Mouse (Mus musculus): Measurements from ENCODE around the gene Gmpr2.
A peak's percentile ranks its signal among the peaks of the same experiment; 100 is the strongest.

Gmpr2 gene

DNA sequence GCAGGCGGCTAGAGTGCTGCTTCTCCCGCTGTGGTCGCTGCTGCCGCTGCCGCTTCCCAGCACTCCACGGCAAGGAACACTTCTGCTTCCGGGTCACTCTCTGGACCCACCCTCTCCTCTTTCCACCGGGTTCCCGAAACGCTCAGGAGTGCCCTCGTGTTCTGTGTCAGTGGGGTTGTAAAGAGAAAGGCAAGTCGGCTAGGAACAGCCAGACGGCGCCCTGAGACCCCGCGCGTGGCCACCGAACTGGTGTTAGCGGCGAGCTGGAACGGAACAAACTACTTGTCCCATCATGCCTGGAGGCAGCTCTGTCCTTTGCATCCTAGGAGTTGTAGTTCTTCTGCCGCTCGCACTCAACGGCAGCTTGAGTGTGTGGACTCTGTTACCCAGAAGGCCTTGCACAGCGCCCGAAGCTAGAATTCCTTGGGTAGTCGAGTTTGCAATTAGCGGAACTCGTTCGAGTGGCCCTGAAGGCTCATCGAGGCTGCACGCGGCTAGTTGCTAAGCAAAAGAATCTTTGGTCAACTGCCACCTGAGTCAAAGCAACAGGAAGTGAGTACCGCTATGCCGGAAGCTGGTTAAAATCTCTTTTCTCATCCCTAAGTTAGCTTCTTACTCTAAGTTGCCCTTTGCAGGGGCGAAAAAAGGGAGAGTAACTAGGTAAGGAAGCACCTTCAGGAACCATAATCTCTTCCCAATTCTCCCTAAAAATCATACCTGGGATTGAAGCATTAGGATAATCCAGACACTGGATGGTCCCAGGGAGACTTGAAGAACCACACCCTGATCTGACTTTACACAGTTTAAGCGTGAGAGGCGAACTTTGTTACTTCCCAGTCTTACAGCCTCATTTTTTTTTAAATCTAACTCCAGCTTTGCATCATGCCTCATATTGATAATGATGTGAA is at the start of gene Gmpr2, which contains the start of gene Nedd8:
TSS of gene Gmpr2 (plus strand) at position 109 of the 908 bp plus-strand sequence.
TSS of gene Nedd8 (minus strand) at position 292 of the 908 bp plus-strand sequence.
- DNase-seq (ENCODE audit: low spot score), result peak; percentile 94

GRCm38 (mm10) chr14:55628077-55628827 is 43.5 kb upstream of the Gmpr2 start:
- no peak for DNase-seq (ENCODE audit: low spot score)

GRCm38 (mm10) chr14:55629312-55629711 is 42.4 kb upstream of the Gmpr2 start:
- DNase-seq (ENCODE audit: low spot score), result no peak

- peak; percentile 14 for DNase-seq (ENCODE audit: low spot score)
Observed at GRCm38 (mm10) chr14:55634874-55635522, 36.7 kb upstream of the Gmpr2 start.

- peak; percentile 89 for DNase-seq (ENCODE audit: low spot score)
Observed at GRCm38 (mm10) chr14:55635523-55636007, 36.2 kb upstream of the Gmpr2 start, which contains the start of gene Ipo4. Gene Ipo4, minus strand, starts transcription at chr14:55635957.

DNA sequence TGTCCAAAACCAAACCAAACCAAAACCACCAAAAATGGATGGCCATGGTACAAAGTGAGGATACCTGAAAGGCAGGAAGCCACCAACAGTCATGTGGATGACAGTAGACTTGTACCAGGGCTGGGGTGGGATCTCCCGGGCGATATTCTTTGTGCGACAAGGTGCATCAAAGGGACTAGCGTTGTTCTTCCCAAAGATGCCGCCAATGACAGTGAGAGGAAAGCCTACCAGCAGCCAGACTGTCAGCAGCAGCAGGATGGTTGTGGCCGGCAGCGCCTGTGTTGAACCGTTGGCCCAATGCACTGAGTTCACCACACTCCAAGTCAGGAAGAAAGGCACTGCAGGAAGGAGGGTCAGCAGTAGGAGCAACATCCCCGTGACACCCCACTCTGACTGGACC is 33.9 kb upstream of the Gmpr2 start, which contains the start of gene Gm49378:
TSS of gene Gm49378 (minus strand) at position 101 of the 400 bp plus-strand sequence.
- DNase-seq (ENCODE audit: low spot score), result no peak

GRCm38 (mm10) chr14:55640816-55641215 is 30.9 kb upstream of the Gmpr2 start:
- DNase-seq (ENCODE audit: low spot score), result no peak

- no peak for DNase-seq (ENCODE audit: low spot score)
Observed at GRCm38 (mm10) chr14:55641291-55641690, 30.4 kb upstream of the Gmpr2 start.

DNA sequence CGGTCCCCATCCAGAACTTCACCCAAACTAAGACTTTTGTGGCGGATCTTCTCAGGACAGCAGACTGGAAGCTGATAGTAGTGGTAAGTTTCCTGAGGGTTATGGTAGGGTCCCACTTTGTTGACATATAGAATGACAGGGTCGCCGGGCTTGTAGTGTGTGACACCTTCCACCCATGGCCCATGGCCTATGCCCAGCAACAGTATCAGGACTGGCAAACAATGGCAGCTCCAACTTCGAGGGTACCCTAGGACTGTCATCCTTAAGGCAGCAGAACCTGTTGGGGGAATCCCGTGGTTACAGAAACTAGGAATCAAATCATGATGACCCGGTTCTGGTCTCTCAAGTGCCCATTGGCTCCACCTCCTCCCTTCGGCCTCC is 29.1 kb upstream of the Gmpr2 start:
- DNase-seq (ENCODE audit: low spot score), result no peak

DNA sequence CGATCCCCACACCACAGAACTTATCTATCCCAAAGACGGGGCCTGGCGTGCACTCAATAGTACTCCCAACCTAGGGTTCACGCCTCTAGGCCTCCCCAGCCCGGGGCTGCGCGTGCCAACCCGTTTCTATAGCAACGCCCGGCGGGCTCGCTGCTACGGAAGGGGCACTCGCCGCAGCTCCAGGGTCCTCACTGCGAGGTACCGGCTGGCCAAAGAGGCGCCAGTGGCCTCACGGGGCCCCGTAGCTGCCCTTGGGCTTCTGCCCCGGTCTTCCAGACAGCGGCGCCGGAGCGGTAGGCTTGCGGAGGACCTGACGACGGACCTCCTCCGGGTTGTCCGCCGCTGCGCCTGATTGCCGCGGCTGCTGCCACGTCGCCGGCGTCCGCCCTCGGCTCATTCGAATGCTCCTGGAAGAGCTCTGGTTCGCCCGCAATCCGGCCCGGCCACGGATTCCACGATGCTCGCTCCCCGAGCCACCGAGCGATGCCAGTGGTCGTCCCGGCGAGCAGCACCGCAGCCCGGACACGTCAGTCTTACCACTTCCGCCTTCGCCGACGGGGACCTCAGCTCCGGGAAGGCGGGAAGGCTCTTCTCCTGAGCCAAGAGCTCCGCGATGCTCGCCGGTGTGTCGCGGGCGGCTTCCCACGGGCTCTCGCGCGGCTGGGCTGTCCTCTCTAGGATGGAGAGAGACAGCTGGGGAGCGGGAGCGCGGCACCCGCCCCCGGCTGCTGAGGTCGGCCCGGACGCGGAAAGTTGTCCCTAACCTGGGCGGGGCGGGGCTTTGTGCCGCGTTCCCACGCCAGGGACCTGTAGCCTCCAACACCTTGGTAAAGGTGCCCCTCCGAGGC is 28.5 kb upstream of the Gmpr2 start, which contains the start of gene Tm9sf1:
TSS of gene Tm9sf1 (minus strand) at position 747 of the 848 bp plus-strand sequence.
- DNase-seq (ENCODE audit: low spot score), result peak; percentile 70

- peak; percentile 12 for DNase-seq (ENCODE audit: low spot score)
Observed at GRCm38 (mm10) chr14:55644261-55644888, 27.4 kb upstream of the Gmpr2 start.

DNA sequence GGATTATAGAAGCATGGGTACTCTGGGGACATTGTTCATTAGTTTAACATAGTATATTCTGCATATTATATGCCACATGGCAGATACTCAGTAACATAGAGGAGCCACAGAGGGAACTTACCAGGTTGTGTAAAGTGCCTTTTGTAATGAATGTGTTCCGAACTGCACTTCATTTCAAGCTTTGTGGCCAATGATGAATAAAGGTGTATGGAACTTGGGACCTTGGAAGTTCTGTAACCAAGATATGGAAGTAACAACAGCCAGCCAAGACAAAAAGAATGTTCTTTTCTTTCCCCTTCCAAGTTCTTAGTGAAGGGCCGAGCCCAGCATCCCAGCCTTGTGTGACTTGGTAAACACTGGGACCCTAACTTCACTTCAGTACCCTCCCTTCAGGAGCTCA is 21.9 kb upstream of the Gmpr2 start, which contains the start of gene Tssk4:
TSS of gene Tssk4 (plus strand) at position 301 of the 400 bp plus-strand sequence.
- no peak for DNase-seq (ENCODE audit: low spot score)

- no peak for DNase-seq (ENCODE audit: low spot score)
Observed at GRCm38 (mm10) chr14:55651528-55651927, 20.2 kb upstream of the Gmpr2 start.

GRCm38 (mm10) chr14:55656935-55657334 is 14.8 kb upstream of the Gmpr2 start:
- DNase-seq (ENCODE audit: low spot score), result no peak

GRCm38 (mm10) chr14:55658011-55658410 is 13.7 kb upstream of the Gmpr2 start:
- no peak for DNase-seq (ENCODE audit: low spot score)

- peak; percentile 77 for DNase-seq (ENCODE audit: low spot score)
Observed at GRCm38 (mm10) chr14:55659960-55660573, 11.7 kb upstream of the Gmpr2 start, which contains the start of gene Mdp1. Gene Mdp1, minus strand, starts transcription at chr14:55660508.

DNA sequence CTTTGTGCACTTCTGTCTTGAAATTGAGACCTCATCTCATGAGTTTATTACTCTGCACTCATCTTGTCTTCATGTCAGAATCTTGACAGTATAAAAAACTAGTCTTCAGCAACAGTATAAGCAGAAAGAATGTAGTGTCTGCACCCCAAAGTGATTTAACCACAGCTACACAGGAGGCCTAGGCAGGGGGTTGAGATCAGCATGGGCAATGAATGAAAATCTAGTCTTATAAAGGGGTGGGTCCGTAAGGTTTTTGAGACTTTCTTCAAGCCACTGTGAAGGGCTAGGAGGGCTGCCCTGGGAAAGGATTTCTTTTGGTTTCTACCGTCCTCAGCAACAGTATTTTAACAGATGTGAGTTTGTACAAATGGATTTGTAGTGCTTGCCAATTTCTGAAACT is 11.1 kb upstream of the Gmpr2 start:
- DNase-seq (ENCODE audit: low spot score), result no peak

DNA sequence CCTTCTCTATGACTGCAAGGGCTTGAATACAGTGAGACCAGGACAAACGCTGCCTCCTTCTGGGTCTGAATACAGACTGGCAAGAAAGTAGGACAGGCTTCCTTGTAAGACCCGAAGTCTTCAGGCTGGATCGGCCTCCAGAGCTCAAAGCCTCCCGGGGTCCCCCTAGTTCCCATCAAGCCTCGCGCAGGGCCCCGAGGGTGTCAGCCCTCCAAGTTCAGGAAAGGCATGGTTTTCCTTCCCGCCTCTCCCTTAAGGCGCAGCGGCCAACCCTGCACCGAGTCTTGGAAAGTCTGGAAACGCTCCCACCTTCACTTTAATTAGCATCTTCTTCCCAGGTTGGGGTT is 282 bp upstream of the Gmpr2 start:
- no peak for DNase-seq (ENCODE audit: low spot score)

DNA sequence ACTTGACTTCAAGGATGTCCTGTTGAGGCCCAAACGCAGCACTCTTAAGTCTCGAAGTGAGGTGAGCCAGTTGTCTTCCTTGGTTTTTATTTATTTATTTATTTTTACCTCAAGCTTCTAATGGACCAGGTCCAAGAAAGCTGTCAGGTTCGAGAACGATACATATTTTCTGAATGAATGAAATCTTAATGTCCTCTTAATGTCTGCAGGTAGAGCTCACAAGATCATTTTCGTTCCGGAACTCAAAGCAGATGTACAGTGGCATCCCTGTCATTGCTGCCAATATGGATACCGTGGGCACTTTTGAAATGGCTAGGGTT is 960 bp downstream of the Gmpr2 start:
- DNase-seq (ENCODE audit: low spot score), result no peak

DNA sequence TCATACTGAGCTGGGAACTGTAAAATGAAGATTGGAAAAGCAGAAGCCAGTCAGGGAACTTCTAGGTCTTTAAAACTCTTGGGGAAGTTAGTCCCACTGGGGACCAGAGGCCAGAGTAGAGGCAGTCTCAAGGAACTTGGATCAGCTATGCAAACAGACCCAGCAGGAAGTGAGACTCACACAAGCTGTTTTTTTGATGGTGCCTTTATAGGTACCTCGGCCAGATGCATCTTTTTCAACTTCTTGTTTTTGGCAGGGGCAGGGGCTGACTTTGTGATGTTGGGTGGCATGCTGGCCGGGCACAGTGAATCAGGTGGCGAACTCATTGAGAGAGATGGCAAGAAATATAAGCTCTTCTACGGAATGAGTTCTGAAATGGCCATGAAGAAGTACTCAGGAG is 5.9 kb downstream of the Gmpr2 start:
- DNase-seq (ENCODE audit: low spot score), result no peak

Data from adipocyte (in vitro differentiated cells).